Mouse (Mus musculus) kidney, postnatal 4 days (tissue): ENCODE data around the gene Rnf7.
"Not testable (repeated sequence)": the region's sequence is repeated elsewhere in the genome, so short reads cannot be mapped to it uniquely, and the experiment has no call there.

Source experiments
- DNase-seq, 2 experiments: peaks; one replicate each; pipeline ENCODE4 v3.0.0; 2021; ENCODE audit warnings: mixed read lengths in 2 of 2

Rnf7 gene

DNA sequence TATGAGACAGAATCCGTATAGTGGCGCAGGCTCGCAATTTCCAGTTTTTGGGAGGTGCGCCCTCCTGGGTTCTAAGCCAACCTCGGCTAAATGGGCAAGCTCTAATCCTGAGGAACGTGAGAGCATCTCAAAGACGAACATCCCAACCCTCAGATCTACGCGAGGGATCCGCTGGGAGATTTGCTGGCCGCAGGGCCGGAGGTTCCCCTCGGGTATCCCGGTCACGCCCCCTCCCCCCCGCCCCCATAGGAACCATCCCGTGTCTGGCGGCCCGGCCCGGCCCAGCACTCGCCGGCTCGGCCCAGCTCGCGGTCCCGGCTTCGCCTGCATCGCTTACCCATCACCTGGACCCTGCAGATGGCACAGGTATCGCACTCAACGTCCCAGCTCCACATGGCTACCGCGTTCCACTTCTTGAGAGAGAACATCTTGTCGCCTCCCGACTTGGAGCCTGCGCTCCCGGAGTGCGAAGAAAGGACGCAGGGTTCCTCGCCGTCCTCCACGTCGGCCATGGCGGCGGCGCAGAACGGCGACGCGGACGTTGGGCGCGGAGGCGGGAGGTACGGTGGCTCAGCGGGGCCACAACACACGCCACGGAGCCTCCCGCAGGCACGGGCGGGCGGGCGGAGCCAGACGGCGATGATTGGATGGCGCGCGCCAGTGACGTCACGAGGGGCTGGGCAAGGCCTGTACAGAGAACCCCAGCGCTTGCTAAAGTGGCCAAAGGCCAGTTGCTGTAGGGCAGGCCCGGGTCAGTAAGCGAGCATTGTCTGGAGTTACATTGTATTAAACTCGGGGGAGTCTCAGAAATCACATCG, at the start of gene Rnf7:
Gene Rnf7, minus strand, starts transcription at position 605 of the 818 bp plus-strand sequence.
- peak; percentile 100 for DNase-seq

DNA sequence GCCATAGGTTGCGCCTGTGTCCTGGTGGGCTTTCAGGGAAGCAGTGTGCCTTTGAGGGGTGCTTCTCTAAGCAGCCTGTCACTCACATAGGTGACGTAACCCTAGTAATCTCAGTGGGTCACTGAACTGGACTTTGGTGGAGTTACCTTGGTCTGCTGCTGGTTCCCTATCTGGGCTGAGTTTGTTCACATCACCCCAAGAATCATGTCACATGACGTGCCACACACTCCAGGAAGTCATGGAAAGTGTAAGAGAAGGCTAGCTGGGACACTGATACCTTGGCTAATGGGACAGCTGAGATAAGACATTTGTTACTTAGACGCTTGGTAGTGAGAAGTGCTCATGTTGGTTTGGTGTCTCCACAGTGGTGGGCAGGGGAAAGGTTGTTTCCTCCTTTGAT, 47.5 kb upstream of the Rnf7 start:
- DNase-seq = no peak

DNA sequence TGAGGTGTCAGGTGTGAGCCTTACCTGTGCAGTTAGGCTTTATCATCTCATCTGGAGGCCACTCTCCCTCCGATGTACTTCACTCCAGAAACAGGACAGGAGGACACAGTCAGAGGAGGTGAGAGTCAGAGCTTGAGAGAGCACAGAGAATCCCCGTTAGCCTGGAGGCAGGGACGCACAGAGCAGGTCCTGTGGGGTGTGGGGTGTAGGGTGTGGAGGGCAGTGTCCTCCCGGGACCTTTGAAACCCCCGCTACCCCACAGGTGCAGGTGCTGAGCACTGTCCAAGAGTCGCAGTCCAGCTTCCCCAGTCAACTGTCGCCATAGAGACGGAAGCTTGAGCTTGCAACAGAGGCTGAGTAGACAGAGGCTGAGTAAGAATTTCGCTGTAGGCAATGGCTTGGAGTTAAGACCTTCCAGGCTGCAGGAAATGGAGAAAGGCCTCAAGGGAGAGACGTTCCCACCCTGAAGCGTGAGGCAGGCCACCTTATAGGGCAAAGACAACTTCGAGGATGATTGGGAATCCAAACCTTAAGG, 46.6 kb upstream of the Rnf7 start, which contains the start of gene Gm28729:
Gene Gm28729, minus strand, starts transcription at position 293 of the 535 bp plus-strand sequence.
- DNase-seq = no peak

DNA sequence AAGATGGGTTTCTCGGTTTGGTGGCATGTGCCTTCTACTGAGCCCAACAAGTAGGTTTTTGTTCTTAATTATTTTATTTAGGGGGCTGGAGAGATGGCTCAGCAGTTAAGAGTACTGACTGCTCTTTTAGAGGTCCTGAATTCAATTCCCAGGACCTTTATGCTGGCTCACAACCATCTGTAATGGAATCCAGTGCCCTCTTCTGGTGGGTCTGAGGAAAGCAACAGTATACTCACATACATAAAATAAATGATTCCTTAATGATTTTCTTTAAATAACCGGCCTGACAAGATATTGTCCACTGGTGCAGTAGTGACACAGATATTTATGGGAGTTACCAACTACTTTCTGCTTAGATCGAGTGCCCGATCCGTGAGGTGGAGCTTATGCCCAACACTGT, 44.7 kb upstream of the Rnf7 start:
- no peak for DNase-seq

DNA sequence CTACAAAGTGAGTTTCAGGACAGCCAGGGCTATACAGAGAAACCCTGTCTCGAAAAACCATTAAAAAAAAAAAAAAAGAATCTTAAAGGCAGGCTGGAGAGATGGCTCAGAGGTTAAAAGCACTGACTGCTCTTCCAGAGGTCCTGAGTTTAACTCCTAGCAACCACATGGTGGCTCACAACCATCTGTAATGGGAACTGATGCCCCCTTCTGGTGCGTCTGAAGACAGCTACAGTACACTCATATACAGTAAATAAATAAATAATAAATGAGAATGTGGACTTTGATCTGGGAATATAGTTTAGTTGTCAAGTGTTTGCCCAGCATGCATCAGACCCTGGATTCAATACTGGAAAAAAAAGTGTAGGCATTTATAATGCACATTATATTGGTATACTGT, 43.1 kb upstream of the Rnf7 start:
- not testable (repeated sequence) for DNase-seq

GRCm38 (mm10) chr9:96517429-96517828, 39.0 kb upstream of the Rnf7 start:
- DNase-seq = no peak

GRCm38 (mm10) chr9:96516806-96517205, 38.3 kb upstream of the Rnf7 start:
- DNase-seq = no peak

DNA sequence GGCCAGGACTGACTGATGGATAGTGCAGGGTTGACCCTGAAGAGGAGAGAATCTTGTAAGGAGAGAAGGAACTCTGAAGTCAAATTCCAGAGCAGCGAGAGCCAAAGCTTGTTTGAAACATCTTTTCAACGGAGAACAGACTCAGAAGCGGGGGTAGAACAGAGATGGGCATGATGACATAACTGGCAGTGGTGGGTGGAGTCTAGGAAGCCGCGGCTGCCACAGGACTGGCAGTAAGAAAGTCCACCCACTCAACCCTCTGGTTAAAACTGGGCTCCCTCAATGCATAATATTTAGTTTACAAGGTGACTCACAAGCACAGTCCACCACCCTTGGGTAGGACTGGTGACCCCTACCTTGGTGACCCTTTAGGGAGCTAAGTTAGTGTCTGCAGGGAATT, 37.3 kb upstream of the Rnf7 start:
- DNase-seq = no peak

DNA sequence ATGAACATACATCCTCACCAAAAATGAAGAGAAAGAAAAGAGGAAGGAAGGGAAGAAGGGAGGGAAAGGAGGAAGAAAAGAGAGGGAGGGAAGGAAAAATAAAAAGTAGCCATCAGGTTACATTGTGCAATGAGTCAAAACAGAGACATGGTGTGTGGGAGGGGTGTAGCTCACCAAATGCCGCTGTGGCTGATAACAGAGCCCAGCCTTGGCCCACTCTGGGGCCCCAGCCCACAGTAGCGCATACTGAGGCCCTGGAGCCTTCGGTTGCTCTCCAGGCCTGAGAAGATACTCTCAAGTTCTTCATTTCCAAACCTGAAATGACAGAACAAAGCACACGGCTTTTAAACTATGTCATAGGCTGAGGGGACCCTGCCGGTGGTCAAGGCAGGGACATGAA, 35.8 kb upstream of the Rnf7 start:
- no peak for DNase-seq

- peak; percentile 61 to 75 for DNase-seq
Observed at GRCm38 (mm10) chr9:96506011-96506498, 27.6 kb upstream of the Rnf7 start.

GRCm38 (mm10) chr9:96505156-96505555, 26.7 kb upstream of the Rnf7 start:
- no peak for DNase-seq

GRCm38 (mm10) chr9:96504116-96504895, 25.8 kb upstream of the Rnf7 start:
- DNase-seq = peak in 1 of 2 experiments; percentile 21

GRCm38 (mm10) chr9:96502856-96503610, 24.6 kb upstream of the Rnf7 start:
- DNase-seq = no peak

DNA sequence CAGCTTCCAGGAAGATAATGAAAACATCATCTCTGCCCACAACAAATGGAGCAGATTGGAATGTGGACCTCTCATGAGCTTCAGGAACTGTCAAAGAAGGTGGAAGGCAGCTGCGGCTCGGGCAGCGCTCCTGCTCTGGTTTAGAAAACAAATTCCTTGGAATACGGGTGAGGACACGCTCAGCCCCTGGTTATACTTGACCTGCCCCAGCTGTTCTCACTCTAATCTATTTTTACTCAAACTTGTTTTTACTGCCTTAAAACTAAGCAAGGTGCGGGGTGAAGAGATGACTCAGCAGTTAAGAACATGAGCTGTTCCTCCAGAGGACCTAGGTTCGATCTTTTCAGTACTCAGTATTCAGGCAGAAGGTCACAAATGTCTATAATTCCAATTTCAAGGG, 22.7 kb upstream of the Rnf7 start:
- DNase-seq = peak in 1 of 2 experiments; percentile 43

DNA sequence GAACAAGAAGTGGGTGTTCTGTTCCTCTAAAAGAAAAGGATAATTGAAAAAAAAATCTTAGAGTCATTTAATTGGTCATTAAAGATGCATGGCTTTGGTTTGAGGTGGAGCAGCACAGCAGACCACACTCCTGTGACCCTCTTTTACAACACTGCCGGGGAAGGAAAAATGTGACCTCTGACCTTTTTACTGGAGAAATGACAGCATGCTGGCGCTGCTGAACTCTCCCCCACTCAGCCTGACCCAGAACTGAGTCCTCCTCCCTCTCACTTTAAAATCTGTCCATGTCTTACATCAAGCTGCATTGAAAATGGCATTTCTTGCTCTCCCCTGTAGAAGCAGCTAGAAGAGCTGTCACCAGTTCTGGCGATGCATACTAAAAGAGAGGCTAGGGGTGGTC, 14.7 kb upstream of the Rnf7 start:
- DNase-seq = peak in 1 of 2 experiments; percentile 37

DNA sequence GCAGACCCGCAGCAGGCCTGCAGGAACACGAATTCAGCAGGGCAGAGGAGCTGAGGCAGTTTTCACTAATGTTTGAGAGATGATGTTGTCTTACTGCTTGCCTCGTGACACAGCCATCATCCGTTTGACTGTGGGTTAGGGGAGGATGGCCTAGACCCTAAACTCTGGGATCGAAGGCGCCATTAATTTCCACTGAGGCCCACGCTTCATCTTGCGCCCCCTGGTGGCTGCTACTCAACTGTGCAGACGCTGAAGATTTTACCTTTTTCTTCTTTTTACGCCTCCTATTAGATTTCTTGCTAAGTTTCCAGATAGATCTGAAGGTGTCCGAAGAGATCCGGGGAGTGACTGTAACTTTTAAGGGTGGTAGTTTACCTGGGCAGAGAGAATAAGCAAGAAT, 13.3 kb upstream of the Rnf7 start:
- peak; percentile 69 to 70 for DNase-seq

DNA sequence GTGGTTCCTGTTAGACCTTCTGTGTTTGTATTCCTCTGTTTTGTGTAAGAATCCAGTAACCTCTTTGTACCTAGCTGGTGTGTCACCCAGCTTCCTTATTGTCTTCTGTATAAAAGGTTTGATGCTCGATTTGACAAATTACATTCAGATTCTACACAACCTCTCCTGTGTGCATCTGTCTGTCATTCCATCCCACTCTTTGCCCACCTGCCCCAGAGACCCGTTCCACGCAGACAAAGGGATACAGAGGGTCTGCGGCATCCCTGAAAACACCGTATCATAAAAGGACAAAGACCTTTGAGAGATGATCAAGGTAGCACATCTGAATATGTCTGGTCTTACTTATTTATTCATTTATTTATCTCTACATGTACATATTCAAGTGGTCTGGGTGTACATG, 9.4 kb upstream of the Rnf7 start:
- DNase-seq = not testable (repeated sequence)

- no peak for DNase-seq
Observed at GRCm38 (mm10) chr9:96483648-96484047, 5.2 kb upstream of the Rnf7 start.

DNA sequence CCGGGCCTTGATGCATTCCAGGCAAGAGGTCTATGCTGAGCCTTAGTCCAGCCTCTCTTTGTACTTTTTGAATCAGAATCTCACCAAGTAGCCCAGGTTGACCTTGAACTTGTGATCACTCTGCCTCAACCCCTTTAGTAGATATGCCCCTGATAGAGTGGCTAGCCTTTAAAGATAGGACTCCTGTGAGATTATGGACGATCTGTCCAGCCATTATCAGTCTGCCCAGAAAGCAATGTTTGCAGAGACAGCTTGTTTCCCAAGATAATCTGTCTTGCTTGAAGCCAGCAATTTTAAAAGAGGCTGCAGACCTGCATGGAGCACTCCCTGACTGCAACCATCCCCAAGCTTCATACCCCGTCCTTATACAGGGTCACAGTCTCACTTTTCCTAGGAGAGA, 4.6 kb upstream of the Rnf7 start:
- no peak for DNase-seq

DNA sequence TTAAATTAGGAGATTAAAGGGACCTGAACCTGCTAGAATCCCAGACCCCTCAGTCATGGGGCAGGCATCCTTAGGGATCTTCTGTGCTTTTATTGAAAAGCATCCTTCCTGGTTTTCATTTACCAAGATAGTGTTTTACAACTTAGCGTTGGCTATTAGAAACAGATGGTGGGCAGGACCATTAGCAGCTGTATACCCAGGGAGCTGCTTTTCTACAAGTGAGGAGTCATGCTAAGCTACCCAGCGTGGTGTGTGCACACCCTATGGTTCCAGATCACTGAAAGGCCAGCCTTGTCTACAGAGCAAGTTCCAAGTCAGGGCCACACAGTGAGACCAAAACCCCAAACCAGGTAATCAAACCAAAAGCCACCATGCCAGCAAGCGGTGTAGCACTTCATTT, 6.1 kb downstream of the Rnf7 start:
- DNase-seq = no peak

GRCm38 (mm10) chr9:96471681-96472080, 6.8 kb downstream of the Rnf7 start:
- DNase-seq = not testable (repeated sequence)

- DNase-seq = no peak
Observed at GRCm38 (mm10) chr9:96470266-96470974, 8.1 kb downstream of the Rnf7 start.
